Mouse (Mus musculus): ENCODE results near the gene Zfp607b. TPM values are rescaled to one million over a fixed set of nuclear protein-coding genes. Genes with fewer than 3 reads are reported as not detected.

Zfp607b gene
- polyA plus RNA-seq (2012; rRNA removed) = 8.0 and 9.8 TPM in 2 replicates

- H3K27ac ChIP-seq (ENCODE audit: insufficient read depth, low read length) = no peak within 1 kb of the TSS
- peak within 1 kb of the TSS; percentile 13 for H3K4me3 ChIP-seq (ENCODE audit: insufficient read depth, low read length)
- H3K4me1 ChIP-seq (ENCODE audit: control insufficient read depth, insufficient read depth, low read length) = peaks cover 3% of the 10 kb centered on the region; the same call in 1 of the 2 replicates
- TF ChIP-seq CTCF (IDR thresholded peaks at IDR 0.05; ENCODE audit: extremely low read depth, insufficient read depth, low read length) (no peak), POLR2A (IDR thresholded peaks at IDR 0.05; ENCODE audit: extremely low read depth, insufficient read depth, low read length) (peak; percentile 68; the same call in 1 of the 2 replicates)
These were observed at the start of gene Zfp607b for GRCm38 (mm10) chr7:27688815-27689612. Gene Zfp607b (plus strand): TSS chr7:27689340.

GRCm38 (mm10) chr7:27644471-27644870 lies 44.7 kb upstream of the Zfp607b start:
- H3K27ac ChIP-seq (ENCODE audit: insufficient read depth, low read length) = no peak overlapping the region
- TF ChIP-seq CTCF (IDR thresholded peaks at IDR 0.05; ENCODE audit: extremely low read depth, insufficient read depth, low read length) = no peak
- TF ChIP-seq POLR2A (IDR thresholded peaks at IDR 0.05; ENCODE audit: extremely low read depth, insufficient read depth, low read length) = no peak
- no peak overlapping the region for H3K4me3 ChIP-seq (ENCODE audit: insufficient read depth, low read length)
- no peaks in the 10 kb centered on the region for H3K4me1 ChIP-seq (ENCODE audit: control insufficient read depth, insufficient read depth, low read length)

GRCm38 (mm10) chr7:27646516-27646915 lies 42.6 kb upstream of the Zfp607b start:
- no peak for TF ChIP-seq POLR2A (IDR thresholded peaks at IDR 0.05; ENCODE audit: extremely low read depth, insufficient read depth, low read length)
- TF ChIP-seq CTCF (IDR thresholded peaks at IDR 0.05; ENCODE audit: extremely low read depth, insufficient read depth, low read length) = no peak
- Histone ChIP-seq H3K27ac (ENCODE audit: insufficient read depth, low read length) (no peak overlapping the region), H3K4me3 (ENCODE audit: insufficient read depth, low read length) (no peak overlapping the region), H3K4me1 (ENCODE audit: control insufficient read depth, insufficient read depth, low read length) (no peaks in the 10 kb centered on the region)

GRCm38 (mm10) chr7:27647281-27648002 lies 41.7 kb upstream of the Zfp607b start:
- no peaks in the 10 kb centered on the region; the same call in 1 of the 2 replicates for H3K4me1 ChIP-seq (ENCODE audit: control insufficient read depth, insufficient read depth, low read length)
- no peak overlapping the region for H3K4me3 ChIP-seq (ENCODE audit: insufficient read depth, low read length)
- TF ChIP-seq CTCF (IDR thresholded peaks at IDR 0.05; ENCODE audit: extremely low read depth, insufficient read depth, low read length) (no peak), POLR2A (IDR thresholded peaks at IDR 0.05; ENCODE audit: extremely low read depth, insufficient read depth, low read length) (no peak)
- H3K27ac ChIP-seq (ENCODE audit: insufficient read depth, low read length) = no peak overlapping the region

GRCm38 (mm10) chr7:27649723-27650122 lies 39.4 kb upstream of the Zfp607b start:
- H3K27ac ChIP-seq (ENCODE audit: insufficient read depth, low read length) = no peak overlapping the region
- no peak overlapping the region for H3K4me3 ChIP-seq (ENCODE audit: insufficient read depth, low read length)
- peaks cover under 1% of the 10 kb centered on the region; the same call in 1 of the 2 replicates for H3K4me1 ChIP-seq (ENCODE audit: control insufficient read depth, insufficient read depth, low read length)
- TF ChIP-seq CTCF (IDR thresholded peaks at IDR 0.05; ENCODE audit: extremely low read depth, insufficient read depth, low read length) = no peak
- no peak for TF ChIP-seq POLR2A (IDR thresholded peaks at IDR 0.05; ENCODE audit: extremely low read depth, insufficient read depth, low read length)

GRCm38 (mm10) chr7:27650949-27651348 lies 38.2 kb upstream of the Zfp607b start:
- TF ChIP-seq POLR2A (IDR thresholded peaks at IDR 0.05; ENCODE audit: extremely low read depth, insufficient read depth, low read length) (no peak), CTCF (IDR thresholded peaks at IDR 0.05; ENCODE audit: extremely low read depth, insufficient read depth, low read length) (peak; percentile 60)
- H3K27ac ChIP-seq (ENCODE audit: insufficient read depth, low read length) = no peak overlapping the region

GRCm38 (mm10) chr7:27653681-27654437 lies 35.3 kb upstream of the Zfp607b start, which contains the start of gene Ttc9b:
Gene Ttc9b (plus strand): TSS chr7:27653915.
- TF ChIP-seq POLR2A (IDR thresholded peaks at IDR 0.05; ENCODE audit: extremely low read depth, insufficient read depth, low read length) (peak; percentile 39), CTCF (IDR thresholded peaks at IDR 0.05; ENCODE audit: extremely low read depth, insufficient read depth, low read length) (no peak)
- Histone ChIP-seq H3K4me1 (ENCODE audit: control insufficient read depth, insufficient read depth, low read length) (peaks cover 2% of the 10 kb centered on the region; the same call in 1 of the 2 replicates), H3K27ac (ENCODE audit: insufficient read depth, low read length) (peak within 1 kb of the TSS; percentile 93), H3K4me3 (ENCODE audit: insufficient read depth, low read length) (peak within 1 kb of the TSS; percentile 83)

More at GRCm38 (mm10) chr7:27650949-27651348, 38.2 kb upstream of the Zfp607b start:
- H3K4me1 ChIP-seq (ENCODE audit: control insufficient read depth, insufficient read depth, low read length) = peaks cover 2% of the 10 kb centered on the region; the same call in 1 of the 2 replicates
- H3K4me3 ChIP-seq (ENCODE audit: insufficient read depth, low read length) = no peak overlapping the region

- H3K27ac ChIP-seq (ENCODE audit: insufficient read depth, low read length) = peak overlapping the region; percentile 61
- peaks cover 2% of the 10 kb centered on the region; the same call in 1 of the 2 replicates for H3K4me1 ChIP-seq (ENCODE audit: control insufficient read depth, insufficient read depth, low read length)
- TF ChIP-seq POLR2A (IDR thresholded peaks at IDR 0.05; ENCODE audit: extremely low read depth, insufficient read depth, low read length) = no peak
- TF ChIP-seq CTCF (IDR thresholded peaks at IDR 0.05; ENCODE audit: extremely low read depth, insufficient read depth, low read length) = peak; percentile 52; the same call in 1 of the 2 replicates
- peak overlapping the region; percentile 83 for H3K4me3 ChIP-seq (ENCODE audit: insufficient read depth, low read length)
These were observed 34.4 kb upstream of the Zfp607b start for GRCm38 (mm10) chr7:27654607-27655276.

Measured in cortical plate, adult 2 months (tissue).